In the genomic region with DNA sequence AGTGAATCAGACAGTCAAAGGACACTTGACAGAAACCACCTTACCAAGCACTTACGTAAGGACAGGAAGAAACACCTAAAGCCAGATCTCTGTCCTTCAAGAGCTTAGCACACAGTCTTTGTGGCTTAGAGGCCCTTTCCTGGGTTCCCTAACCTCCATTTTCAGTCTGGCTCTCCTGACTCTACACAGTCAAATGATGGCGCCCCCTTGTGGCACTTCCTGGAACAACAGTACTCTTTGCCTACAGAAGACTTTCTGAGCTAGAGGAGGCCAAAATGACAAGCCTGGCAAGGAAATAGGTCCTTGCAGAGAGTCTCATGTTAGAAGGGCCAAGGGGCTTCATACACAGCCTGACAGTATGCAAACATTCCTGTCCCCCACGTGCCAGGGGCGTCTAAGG, we compare ENCODE assay signal across 10 mouse cellular contexts. TPM values are rescaled to one million over a fixed set of nuclear protein-coding genes. Genes with fewer than 3 reads are reported as not detected.
DNase-seq lines count a peak whose midpoint lies in the region; ATAC-seq lines count a peak whose summit lies in the region.
"Had no signal": no experiment of that assay in that cellular context is flagged by ENCODE, and none has a peak within 500 bp of the region (broad histone marks: within the 10 kb centered on the region; RNA-seq: fewer than 3 reads in every experiment).

No protein-coding gene starts in this region.

- no peak overlapping the region for H3K4me3 ChIP-seq in liver, embryonic 12.5 days
- H3K4me3 ChIP-seq: heart, embryonic 15.5 days had no signal

- no peak overlapping the region for H3K4me2 ChIP-seq in liver, embryonic 12.5 days
- H3K4me2 ChIP-seq: heart, embryonic 15.5 days had no signal

- ATAC-seq in liver, embryonic 12.5 days = no peak
- ATAC-seq in erythroid progenitor cell, adult 5-6 weeks (replicated peaks; ENCODE audit: low FRiP score, poor library complexity, severe bottlenecking) = no peak

- peak; percentile 77 for DNase-seq in liver
- peak; percentile 76 for DNase-seq in T-cell, adult 2 months (ENCODE audit: low spot score)
- DNase-seq in cerebellum, postnatal 25 days = peak; percentile 32 to 72
- peak; percentile 80 for DNase-seq in kidney, adult 9 months
- DNase-seq in lung, adult 18-20 months = peak; percentile 71 to 73
- peak; percentile 48 for DNase-seq in skeletal muscle tissue, adult 2 months (ENCODE audit: low read depth, low spot score)

- no peak overlapping the region for H3K27ac ChIP-seq in liver, embryonic 12.5 days
- H3K27ac ChIP-seq: heart, embryonic 15.5 days had no signal

- 30% methylated on average over 4 of the region's 4 CpGs for WGBS in liver, embryonic 12.5 days (ENCODE audit: insufficient replicate concordance)

- peaks cover 4% of the 10 kb centered on the region; the same call in 1 of the 2 replicates for H3K27me3 ChIP-seq in liver, embryonic 12.5 days (replicated peaks)

- no peak overlapping the region for H3K9ac ChIP-seq in liver, embryonic 12.5 days
- H3K9ac ChIP-seq: heart, embryonic 15.5 days had no signal

- peaks cover 21% of the 10 kb centered on the region for H3K4me1 ChIP-seq in liver, embryonic 12.5 days

- H3K36me3 ChIP-seq in liver, embryonic 12.5 days = no peaks in the 10 kb centered on the region
- H3K36me3 ChIP-seq: heart, embryonic 15.5 days had no signal

- no peaks in the 10 kb centered on the region for H3K9me3 ChIP-seq in liver, embryonic 12.5 days (replicated peaks)
- H3K9me3 ChIP-seq: heart, embryonic 15.5 days had no signal

RNA-seq across cellular contexts. Expression of a gene that starts 7.5 kb away (rescaled TPM):
- not detected in 2 replicates for polyA plus RNA-seq in liver, embryonic 12.5 days (2016; fragmentation: Nextera tagmentation; extraction: Ambion mirVana)
- total RNA-seq in erythroid progenitor cell, adult 5-6 weeks (2015; ENCODE audit: low replicate concordance) = not detected in 2 replicates
- not detected in 2 replicates for total RNA-seq in erythroid progenitor cell, adult 5-6 weeks (2017; ENCODE audit: low replicate concordance)
- polyA plus RNA-seq: heart, embryonic 15.5 days; neural tube, embryonic 14.5 days had no signal

RNA-seq across cellular contexts. Expression of a gene that starts 43.5 kb away (rescaled TPM):
- not detected in 2 replicates for polyA plus RNA-seq in liver, embryonic 12.5 days (2016; fragmentation: Nextera tagmentation; extraction: Ambion mirVana)
- total RNA-seq in erythroid progenitor cell, adult 5-6 weeks (2015; ENCODE audit: low replicate concordance) = not detected in 2 replicates
- total RNA-seq in erythroid progenitor cell, adult 5-6 weeks (2017; ENCODE audit: low replicate concordance) = 0.51 TPM in 1 of 2 replicates, not detected in the other
- polyA plus RNA-seq: heart, embryonic 15.5 days; neural tube, embryonic 14.5 days had no signal
